ENCODE assay signal across 10 mouse cellular contexts in the genomic region with DNA sequence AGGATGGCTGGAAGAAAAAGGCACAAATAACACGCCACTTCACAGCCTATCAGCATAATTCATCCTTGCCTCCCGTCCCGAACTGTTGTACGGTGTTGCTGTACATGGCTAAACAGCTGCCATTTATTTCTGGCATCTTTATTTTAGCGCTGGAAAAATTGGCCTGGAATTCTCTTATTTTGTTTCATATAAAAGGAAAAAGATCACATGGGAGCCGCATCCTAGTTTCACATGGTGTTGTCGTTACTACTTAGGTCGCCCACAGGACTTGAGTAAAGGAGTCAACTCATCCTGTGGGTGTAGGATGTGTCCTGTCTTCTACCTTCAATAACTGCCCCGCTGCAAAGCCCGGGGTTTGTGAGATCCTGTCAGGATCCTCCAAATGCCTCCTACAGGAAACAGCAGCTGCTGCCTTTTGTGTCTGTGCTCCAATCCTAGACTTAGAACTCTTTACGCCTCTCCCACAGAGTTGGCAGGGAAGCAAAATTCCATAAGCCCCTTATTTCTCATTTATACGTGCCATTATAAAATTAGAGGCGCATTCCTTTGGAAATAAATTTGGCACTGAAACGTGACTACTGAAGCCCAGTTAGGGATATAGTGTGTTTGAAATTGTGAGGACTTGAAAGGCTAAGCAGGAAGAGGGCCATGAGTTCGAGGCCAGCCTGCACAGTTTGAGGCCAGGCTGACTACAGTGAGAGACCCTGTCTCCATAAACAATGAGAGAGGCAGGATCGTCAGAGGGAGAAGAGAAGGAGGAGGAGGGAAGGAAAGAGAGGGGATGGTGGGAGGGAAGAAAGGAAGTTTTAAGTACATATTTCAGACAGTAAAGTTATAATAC.
DNase-seq lines count a peak whose midpoint lies in the region; ATAC-seq and TF ChIP-seq lines count a peak whose summit lies in the region.
"Had no signal": no experiment of that assay in that cellular context is flagged by ENCODE, and none has a peak within 500 bp of the region (broad histone marks: within the 10 kb centered on the region; RNA-seq: fewer than 3 reads in every experiment).

No protein-coding gene starts in this region.

- H3K4me2 ChIP-seq in heart, embryonic 16.5 days (ENCODE audit: low read depth, low read length) = no peak overlapping the region
- H3K4me2 ChIP-seq in lung, embryonic 14.5 days = no peak overlapping the region; the same call in 1 of the 2 replicates
- no peak overlapping the region for H3K4me2 ChIP-seq in forebrain, embryonic 16.5 days (ENCODE audit: low read length)
- H3K4me2 ChIP-seq: hindbrain, embryonic 13.5 days; liver, embryonic 12.5 days had no signal

- 57% methylated on average over 16 of the region's 16 CpGs for WGBS in heart, embryonic 16.5 days
- 45% methylated on average over 16 of the region's 16 CpGs for WGBS in lung, embryonic 14.5 days
- WGBS in lung, adult 2 months = 60% methylated on average over 16 of the region's 16 CpGs
- WGBS in forebrain, embryonic 16.5 days = 49% methylated on average over 16 of the region's 16 CpGs

- no peak for DNase-seq in heart, postnatal 14 days
- peak; percentile 86 for DNase-seq in lung, embryonic 14.5 days
- no peak for DNase-seq in lung, adult 2 months
- DNase-seq in left cerebral cortex, postnatal 14 days (ENCODE audit: low spot score in 2 of 2) = peak; percentile 63 to 66
- no peak for DNase-seq in urinary bladder, adult 18-20 months (ENCODE audit: low spot score in 2 of 2)

- no peaks in the 10 kb centered on the region for H3K27me3 ChIP-seq in heart, embryonic 16.5 days (ENCODE audit: control insufficient read depth, insufficient read depth, low read length)
- no peaks in the 10 kb centered on the region for H3K27me3 ChIP-seq in lung, embryonic 14.5 days (ENCODE audit: insufficient read depth, low read length)
- no peaks in the 10 kb centered on the region for H3K27me3 ChIP-seq in forebrain, embryonic 16.5 days (replicated peaks; ENCODE audit: control insufficient read depth, insufficient read depth, low read length)
- H3K27me3 ChIP-seq: hindbrain, embryonic 13.5 days; liver, embryonic 12.5 days had no signal

- no peak overlapping the region for H3K9ac ChIP-seq in heart, embryonic 16.5 days (ENCODE audit: low read length)
- H3K9ac ChIP-seq in lung, embryonic 14.5 days = no peak overlapping the region
- H3K9ac ChIP-seq in forebrain, embryonic 16.5 days (replicated peaks; ENCODE audit: low read depth, low read length) = no peak overlapping the region
- H3K9ac ChIP-seq: hindbrain, embryonic 13.5 days; liver, embryonic 12.5 days had no signal

- H3K4me1 ChIP-seq in heart, embryonic 16.5 days (ENCODE audit: control insufficient read depth, insufficient read depth, low read length) = peaks cover 5% of the 10 kb centered on the region
- peaks cover 3% of the 10 kb centered on the region; the same call in 1 of the 2 replicates for H3K4me1 ChIP-seq in lung, embryonic 14.5 days (ENCODE audit: insufficient read depth)
- no peaks in the 10 kb centered on the region for H3K4me1 ChIP-seq in lung, adult 2 months (ENCODE audit: control insufficient read depth, insufficient read depth, low read length)
- peaks cover 16% of the 10 kb centered on the region for H3K4me1 ChIP-seq in forebrain, embryonic 16.5 days (replicated peaks; ENCODE audit: control insufficient read depth, insufficient read depth, low read length)
- H3K4me1 ChIP-seq: liver, embryonic 12.5 days had no signal

- H3K27ac ChIP-seq in heart, embryonic 16.5 days (ENCODE audit: low read length) = peak overlapping the region; percentile 46
- peak overlapping the region; percentile 51 for H3K27ac ChIP-seq in lung, embryonic 14.5 days (ENCODE audit: low read depth)
- peak overlapping the region; percentile 51 for H3K27ac ChIP-seq in forebrain, embryonic 16.5 days (ENCODE audit: low read length)
- H3K27ac ChIP-seq: hindbrain, embryonic 13.5 days; liver, embryonic 12.5 days had no signal

- no peak for TF ChIP-seq POLR2A in lung, adult 2 months (IDR thresholded peaks at IDR 0.05; ENCODE audit: borderline replicate concordance, extremely low read depth, low read depth, low read length)

- intact Hi-C loops in heart, postnatal 14 days (cut with DNase I) = no loop called here
- intact Hi-C loops in left cerebral cortex, postnatal 14 days (cut with DNase I) = loop anchor here (5.0 kb wide), 1 partner anchor 211 kb away; no protein-coding TSS in a partner anchor

- no peaks in the 10 kb centered on the region for H3K36me3 ChIP-seq in heart, embryonic 16.5 days (ENCODE audit: control insufficient read depth, insufficient read depth)
- H3K36me3 ChIP-seq in lung, embryonic 14.5 days (ENCODE audit: insufficient read depth) = no peaks in the 10 kb centered on the region
- no peaks in the 10 kb centered on the region for H3K36me3 ChIP-seq in forebrain, embryonic 16.5 days (ENCODE audit: control insufficient read depth, insufficient read depth)
- H3K36me3 ChIP-seq: hindbrain, embryonic 13.5 days; liver, embryonic 12.5 days had no signal

- no peaks in the 10 kb centered on the region for H3K9me3 ChIP-seq in heart, embryonic 16.5 days (replicated peaks; ENCODE audit: control insufficient read depth, low read length)
- no peaks in the 10 kb centered on the region for H3K9me3 ChIP-seq in lung, embryonic 14.5 days (ENCODE audit: low read depth, low read length)
- no peaks in the 10 kb centered on the region for H3K9me3 ChIP-seq in forebrain, embryonic 16.5 days (ENCODE audit: control insufficient read depth, low read length)
- H3K9me3 ChIP-seq: hindbrain, embryonic 13.5 days; liver, embryonic 12.5 days had no signal

- no peak overlapping the region for H3K4me3 ChIP-seq in heart, embryonic 16.5 days (ENCODE audit: low read length)
- H3K4me3 ChIP-seq in lung, embryonic 14.5 days (ENCODE audit: low read depth, low read length) = no peak overlapping the region
- H3K4me3 ChIP-seq in lung, adult 2 months (replicated peaks; ENCODE audit: extremely low read depth, low read depth, low read length) = no peak overlapping the region
- no peak overlapping the region for H3K4me3 ChIP-seq in forebrain, embryonic 16.5 days (replicated peaks; ENCODE audit: low read length)
- H3K4me3 ChIP-seq: hindbrain, embryonic 13.5 days; liver, embryonic 12.5 days had no signal

- ATAC-seq in heart, embryonic 16.5 days (replicated peaks; ENCODE audit: extremely low read depth, insufficient read depth, low FRiP score) = no peak
- peak; percentile 56; the same call in 1 of the 2 replicates for ATAC-seq in lung, embryonic 14.5 days (ENCODE audit: insufficient read depth)
- peak; percentile 72 for ATAC-seq in forebrain, embryonic 16.5 days
- no peak for ATAC-seq in granulocyte monocyte progenitor cell, adult 5-6 weeks (replicated peaks; ENCODE audit: poor library complexity, severe bottlenecking)
- ATAC-seq: liver, embryonic 12.5 days had no signal

- TF ChIP-seq CTCF in lung, embryonic 14.5 days (IDR thresholded peaks at IDR 0.05; ENCODE audit: low read depth) = no peak
- TF ChIP-seq CTCF in lung, adult 2 months (IDR thresholded peaks at IDR 0.05; ENCODE audit: insufficient read depth, low read length) = no peak

Comparison
In these comparisons a context has a peak if more than half of its experiments do, and no peak if none do; other contexts are left out.
1. DNase-seq: peak in lung, embryonic 14.5 days (single experiment) and left cerebral cortex, postnatal 14 days (2 of 2); none in heart, postnatal 14 days (0 of 2), lung, adult 2 months (single experiment) and urinary bladder, adult 18-20 months (0 of 2).
2. ATAC-seq: peak in lung, embryonic 14.5 days (single experiment) and forebrain, embryonic 16.5 days (single experiment); none in heart, embryonic 16.5 days (single experiment) and granulocyte monocyte progenitor cell, adult 5-6 weeks (single experiment).
3. Peak in every context shown above with its lines, with median percentiles within 50 percentile points of each other: H3K27ac ChIP-seq.